Mouse (Mus musculus): ENCODE measurements around the gene Thpo.

GRCm38 (mm10) chr16:20732925-20733730 lies 1.2 kb downstream of the Thpo start, which contains the start of gene Chrd:
- TF ChIP-seq POLR2A (IDR thresholded peaks at IDR 0.05; ENCODE audit: low read depth, low read length) (no peak), CTCF (IDR thresholded peaks at IDR 0.05; ENCODE audit: extremely low read depth, insufficient read depth, insufficient read length, insufficient replicate concordance) (no peak)

All from spleen, adult 2 months (tissue).